Mouse (Mus musculus) megakaryocyte, adult 5-6 weeks (primary cell): ENCODE results near the gene Adgrl1. TPM values are rescaled to one million over a fixed set of nuclear protein-coding genes. Genes with fewer than 3 reads are reported as not detected.

Experiments
- ATAC-seq: 2 replicates; pipeline ENCODE4 v1.8.0; 2016; ENCODE audit warnings: mild to moderate bottlenecking, inconsistent platforms; ENCODE audit not compliant: poor library complexity, severe bottlenecking
- total RNA-seq, 2 experiments: library from RNA; stranded (forward) in 1 of 2; stranded (reverse) in 1 of 2; fragments of 153-499, 151-499 nt in 1 of 2; fragments of 221-1000, 200-1000 nt in 1 of 2; gene quantifications; 2 replicates each; pipeline versions ENCODE4 v1.2.3 to v1.2.4; 2015 to 2017

Gene Adgrl1
- total RNA-seq (2015) (2.4 and 3.6 TPM in 2 replicates), total RNA-seq (2017) (1.7 TPM in 2 replicates)

GRCm38 (mm10) chr8:83899363-83900252 lies at the start of gene Adgrl1:
Gene Adgrl1 (plus strand): TSS chr8:83900105.
- peak; percentile 59 for ATAC-seq

- no peak for ATAC-seq
Measured at GRCm38 (mm10) chr8:83852329-83852728, 47.6 kb upstream of the Adgrl1 start.

GRCm38 (mm10) chr8:83853323-83854050 lies 46.4 kb upstream of the Adgrl1 start:
- no peak for ATAC-seq

- ATAC-seq, result no peak
Measured at GRCm38 (mm10) chr8:83856486-83857065, 43.3 kb upstream of the Adgrl1 start.

GRCm38 (mm10) chr8:83862439-83863268 lies 37.3 kb upstream of the Adgrl1 start:
- no peak for ATAC-seq

GRCm38 (mm10) chr8:83874881-83875655 lies 24.8 kb upstream of the Adgrl1 start:
- ATAC-seq, result no peak

GRCm38 (mm10) chr8:83875656-83876040 lies 24.3 kb upstream of the Adgrl1 start:
- ATAC-seq, result no peak

GRCm38 (mm10) chr8:83876080-83876837 lies 23.6 kb upstream of the Adgrl1 start:
- ATAC-seq, result no peak

GRCm38 (mm10) chr8:83876838-83877223 lies 23.1 kb upstream of the Adgrl1 start:
- ATAC-seq, result no peak

- no peak for ATAC-seq
Measured at GRCm38 (mm10) chr8:83888409-83888808, 11.5 kb upstream of the Adgrl1 start.

- no peak for ATAC-seq
Measured at GRCm38 (mm10) chr8:83892061-83892460, 7.8 kb upstream of the Adgrl1 start.

- ATAC-seq, result peak; percentile 73
Measured at GRCm38 (mm10) chr8:83893915-83894314, 6.0 kb upstream of the Adgrl1 start.

GRCm38 (mm10) chr8:83895894-83896293 lies 4.0 kb upstream of the Adgrl1 start:
- peak; percentile 61 for ATAC-seq

GRCm38 (mm10) chr8:83896461-83896860 lies 3.4 kb upstream of the Adgrl1 start:
- ATAC-seq, result no peak

GRCm38 (mm10) chr8:83897211-83897610 lies 2.7 kb upstream of the Adgrl1 start:
- no peak for ATAC-seq

GRCm38 (mm10) chr8:83898456-83898855 lies 1.4 kb upstream of the Adgrl1 start:
- ATAC-seq, result no peak

- no peak for ATAC-seq
Measured at GRCm38 (mm10) chr8:83898985-83899362, 931 bp upstream of the Adgrl1 start.

- ATAC-seq, result no peak
Measured at GRCm38 (mm10) chr8:83900266-83900956, 506 bp downstream of the Adgrl1 start.

- no peak for ATAC-seq
Measured at GRCm38 (mm10) chr8:83900957-83901270, 1.0 kb downstream of the Adgrl1 start.
